In genomic region chr16:72830394-72831056, GRCm38 (mm10) we compare ENCODE assay signal across 24 mouse cellular contexts.
A peak's percentile ranks its signal among the peaks of the same experiment; 100 is the strongest.
DNase-seq lines count a peak whose midpoint lies in the region; ATAC-seq and TF ChIP-seq lines count a peak whose summit lies in the region.
"Had no signal": no experiment of that assay in that cellular context is flagged by ENCODE, and none has a peak within 500 bp of the region (broad histone marks: within the 10 kb centered on the region; RNA-seq: fewer than 3 reads in every experiment).

No protein-coding gene starts in this region.

- H3K27me3 ChIP-seq in limb, embryonic 13.5 days: no peaks in the 10 kb centered on the region
- no peaks in the 10 kb centered on the region for H3K27me3 ChIP-seq in limb, embryonic 10.5 days (ENCODE audit: low read depth, poor library complexity, severe bottlenecking)
- no peaks in the 10 kb centered on the region for H3K27me3 ChIP-seq in intestine, embryonic 16.5 days (replicated peaks; ENCODE audit: control insufficient read depth, insufficient read depth, low read length)
- no peaks in the 10 kb centered on the region for H3K27me3 ChIP-seq in liver, embryonic 14.5 days (ENCODE audit: control insufficient read depth, insufficient read depth, low read length)
- H3K27me3 ChIP-seq in hindbrain, postnatal 0 days (ENCODE audit: insufficient read depth, low read length): no peaks in the 10 kb centered on the region
- H3K27me3 ChIP-seq: embryonic facial prominence, embryonic 12.5 days; hindbrain, embryonic 13.5 days had no signal

- WGBS in limb, embryonic 13.5 days: 17% methylated on average over 5 of the region's 5 CpGs
- 12% methylated on average over 5 of the region's 5 CpGs for WGBS in limb, embryonic 10.5 days
- 32% methylated on average over 5 of the region's 5 CpGs for whole genome bisulfite sequencing in intestine, embryonic 16.5 days
- 47% methylated on average over 5 of the region's 5 CpGs for WGBS in liver, embryonic 14.5 days (ENCODE audit: insufficient replicate concordance)
- WGBS in hindbrain, postnatal 0 days: 47% methylated on average over 5 of the region's 5 CpGs

- no peak overlapping the region for H3K4me3 ChIP-seq in limb, embryonic 13.5 days
- H3K4me3 ChIP-seq in limb, embryonic 10.5 days: no peak overlapping the region
- no peak overlapping the region for H3K4me3 ChIP-seq in intestine, embryonic 16.5 days (ENCODE audit: low read length)
- H3K4me3 ChIP-seq in liver, embryonic 14.5 days (ENCODE audit: insufficient read depth in 1 of 2, low read depth in 2 of 2, low read length in 2 of 2): no peak overlapping the region
- no peak overlapping the region for H3K4me3 ChIP-seq in hindbrain, postnatal 0 days (ENCODE audit: low read length)
- H3K4me3 ChIP-seq: embryonic facial prominence, embryonic 12.5 days; heart, adult 2 months; hindbrain, embryonic 13.5 days; left cerebral cortex, adult 2 months had no signal

- no peak for DNase-seq in limb, embryonic 10.5 days (ENCODE audit: low spot score)
- DNase-seq in liver, embryonic 14.5 days (ENCODE audit: low read depth in 3 of 3, low spot score in 3 of 3): peak in 2 of 3 experiments; percentile 7 to 9
- peak; percentile 66 for DNase-seq in yolk sac, embryonic 10.5 days (ENCODE audit: low spot score)
- DNase-seq in hindbrain, postnatal 0 days (ENCODE audit: low spot score): no peak
- DNase-seq in left cerebral cortex, adult 18-20 months (ENCODE audit: low spot score in 2 of 2): no peak
- no peak for DNase-seq in neural tube, embryonic 10.5 days (ENCODE audit: extremely low spot score, low spot score)
- DNase-seq: adrenal gland, postnatal 10 days; cerebellum, adult 18-20 months; cerebellum, postnatal 25 days; gastrocnemius, postnatal 36 days; heart, adult 2 months; heart, postnatal 36 days; kidney, postnatal 36 days; layer of hippocampus, adult 9-11 months; left cerebral cortex, postnatal 4 days; lung, adult 2 months; lung, postnatal 14 days had no signal

- no peak overlapping the region for H3K9ac ChIP-seq in limb, embryonic 13.5 days
- no peak overlapping the region for H3K9ac ChIP-seq in intestine, embryonic 16.5 days (ENCODE audit: low read depth, low read length)
- H3K9ac ChIP-seq in liver, embryonic 14.5 days (replicated peaks): no peak overlapping the region
- H3K9ac ChIP-seq in hindbrain, postnatal 0 days (replicated peaks; ENCODE audit: low read length): no peak overlapping the region
- H3K9ac ChIP-seq: embryonic facial prominence, embryonic 12.5 days; hindbrain, embryonic 13.5 days had no signal

- H3K9me3 ChIP-seq in limb, embryonic 13.5 days: no peaks in the 10 kb centered on the region
- H3K9me3 ChIP-seq in limb, embryonic 10.5 days (replicated peaks): no peaks in the 10 kb centered on the region
- H3K9me3 ChIP-seq in intestine, embryonic 16.5 days (ENCODE audit: control insufficient read depth, low read length): no peaks in the 10 kb centered on the region
- H3K9me3 ChIP-seq in liver, embryonic 14.5 days (ENCODE audit: control insufficient read depth, low read length): no peaks in the 10 kb centered on the region
- H3K9me3 ChIP-seq in hindbrain, postnatal 0 days (ENCODE audit: low read length): no peaks in the 10 kb centered on the region
- H3K9me3 ChIP-seq: embryonic facial prominence, embryonic 12.5 days; hindbrain, embryonic 13.5 days had no signal

- TF ChIP-seq EP300 in liver, embryonic 14.5 days (IDR thresholded peaks at IDR 0.05; ENCODE audit: low read depth): no peak

- no peak overlapping the region for H3K4me2 ChIP-seq in limb, embryonic 13.5 days (replicated peaks)
- no peak overlapping the region for H3K4me2 ChIP-seq in intestine, embryonic 16.5 days (ENCODE audit: low read depth, low read length)
- no peak overlapping the region; the same call in 1 of the 2 replicates for H3K4me2 ChIP-seq in liver, embryonic 14.5 days (ENCODE audit: low read depth)
- H3K4me2 ChIP-seq in hindbrain, postnatal 0 days (ENCODE audit: low read depth, low read length): no peak overlapping the region
- H3K4me2 ChIP-seq: embryonic facial prominence, embryonic 12.5 days; hindbrain, embryonic 13.5 days; midbrain, embryonic 11.5 days had no signal

- ATAC-seq in limb, embryonic 13.5 days (ENCODE audit: low FRiP score, low read depth): peak; percentile 58; the same call in 1 of the 2 replicates
- ATAC-seq in intestine, embryonic 16.5 days: peak; percentile 78
- ATAC-seq in liver, embryonic 14.5 days (ENCODE audit: insufficient read depth): peak; percentile 72
- no peak for ATAC-seq in hindbrain, postnatal 0 days
- ATAC-seq: inflammation-experienced regulatory T-cells, adult 6 months had no signal

- H3K4me1 ChIP-seq in limb, embryonic 13.5 days: peaks cover 37% of the 10 kb centered on the region
- H3K4me1 ChIP-seq in limb, embryonic 10.5 days: peaks cover 29% of the 10 kb centered on the region
- H3K4me1 ChIP-seq in intestine, embryonic 16.5 days (ENCODE audit: control insufficient read depth, insufficient read depth, low read length): peaks cover 6% of the 10 kb centered on the region
- peaks cover 0 to 4% of the 10 kb centered on the region in 2 experiments; a peak in 1 of 4 replicates for H3K4me1 ChIP-seq in liver, embryonic 14.5 days (replicated peaks; ENCODE audit: control insufficient read depth in 2 of 2, insufficient read depth in 2 of 2, low read length in 1 of 2)
- no peaks in the 10 kb centered on the region for H3K4me1 ChIP-seq in hindbrain, postnatal 0 days (ENCODE audit: insufficient read depth, low read length)

- no peaks in the 10 kb centered on the region for H3K36me3 ChIP-seq in limb, embryonic 13.5 days
- H3K36me3 ChIP-seq in limb, embryonic 10.5 days: no peaks in the 10 kb centered on the region
- no peaks in the 10 kb centered on the region for H3K36me3 ChIP-seq in intestine, embryonic 16.5 days (ENCODE audit: control insufficient read depth, insufficient read depth, low read length)
- H3K36me3 ChIP-seq in liver, embryonic 14.5 days (replicated peaks; ENCODE audit: control insufficient read depth, insufficient read depth, low read depth): no peaks in the 10 kb centered on the region
- no peaks in the 10 kb centered on the region for H3K36me3 ChIP-seq in hindbrain, postnatal 0 days (ENCODE audit: insufficient read depth, low read length)
- H3K36me3 ChIP-seq: embryonic facial prominence, embryonic 12.5 days; hindbrain, embryonic 13.5 days had no signal

- no peak overlapping the region for H3K27ac ChIP-seq in limb, embryonic 13.5 days
- no peak overlapping the region for H3K27ac ChIP-seq in limb, embryonic 10.5 days
- no peak overlapping the region for H3K27ac ChIP-seq in intestine, embryonic 16.5 days (ENCODE audit: low read length)
- no peak overlapping the region for H3K27ac ChIP-seq in liver, embryonic 14.5 days
- no peak overlapping the region for H3K27ac ChIP-seq in hindbrain, postnatal 0 days
- H3K27ac ChIP-seq: embryonic facial prominence, embryonic 12.5 days; heart, adult 2 months; hindbrain, embryonic 13.5 days; left cerebral cortex, adult 2 months had no signal

- no peak for TF ChIP-seq CTCF in liver, embryonic 14.5 days (IDR thresholded peaks at IDR 0.05; ENCODE audit: low read depth)
- TF ChIP-seq CTCF in hindbrain, postnatal 0 days (IDR thresholded peaks at IDR 0.05; ENCODE audit: low read depth): no peak

Comparison
In these comparisons a context has a peak if more than half of its experiments do, and no peak if none do; other contexts are left out.
1. DNase-seq: peak in liver, embryonic 14.5 days (2 of 3) and yolk sac, embryonic 10.5 days (single experiment); none in limb, embryonic 10.5 days (single experiment), hindbrain, postnatal 0 days (single experiment), left cerebral cortex, adult 18-20 months (0 of 2) and neural tube, embryonic 10.5 days (single experiment).